Mouse (Mus musculus): Measurements from ENCODE around the gene 6030458C11Rik. TPM values are rescaled to one million over a fixed set of nuclear protein-coding genes. Genes with fewer than 3 reads are reported as not detected.
A peak's percentile ranks its signal among the peaks of the same experiment; 100 is the strongest.

The 6030458C11Rik gene
- total RNA-seq, 2 experiments from 2014 or later, result 30.3 to 31.1 TPM

DNA sequence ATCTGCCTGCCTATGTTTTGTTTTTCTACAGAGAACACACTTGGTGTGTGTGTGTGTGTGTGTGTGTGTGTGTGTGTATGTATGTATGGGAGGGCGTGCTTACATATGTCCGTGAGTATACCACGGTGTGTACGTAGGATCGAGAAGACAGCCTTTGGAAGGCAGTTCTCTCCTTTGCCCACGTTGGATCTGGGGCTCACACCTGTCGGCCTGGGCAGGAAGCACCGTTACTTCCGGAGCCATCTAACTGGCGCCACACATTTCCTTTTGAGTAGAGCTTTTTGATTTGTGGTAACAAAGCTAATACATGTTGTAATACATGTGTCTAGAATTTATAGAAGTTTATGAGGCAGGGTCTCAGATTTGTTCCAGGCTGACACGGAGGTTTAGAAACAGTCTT, 16.3 kb upstream of the 6030458C11Rik start:
- Histone ChIP-seq H3K4me3 (no peak overlapping the region), H3K27ac (no peak overlapping the region)
- no peak for TF ChIP-seq CTCF (conservative IDR thresholded peaks at IDR 0.05)
- no peak for DNase-seq (ENCODE audit: low spot score in 2 of 2)

DNA sequence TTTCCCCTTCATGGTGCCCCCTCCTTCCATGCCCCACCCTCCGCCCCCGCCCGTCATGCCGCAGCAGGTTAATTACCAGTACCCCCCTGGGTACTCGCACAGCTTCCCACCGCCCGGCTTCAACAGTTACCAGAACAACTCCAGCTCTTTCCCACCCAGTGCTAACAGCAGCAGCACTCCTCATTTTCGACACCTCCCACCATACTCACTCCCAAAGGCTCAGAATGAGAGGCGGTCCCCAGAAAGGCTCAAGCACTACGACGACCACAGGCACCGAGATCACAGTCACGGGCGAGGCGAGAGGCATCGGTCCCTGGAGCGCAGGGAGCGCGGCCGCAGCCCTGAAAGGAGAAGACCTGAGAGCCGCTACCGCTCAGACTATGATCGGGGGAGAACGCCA, 9.8 kb upstream of the 6030458C11Rik start:
- TF ChIP-seq CTCF (conservative IDR thresholded peaks at IDR 0.05), result no peak
- DNase-seq (ENCODE audit: low spot score in 2 of 2), result no peak
- Histone ChIP-seq H3K4me3 (no peak overlapping the region), H3K27ac (no peak overlapping the region)

DNA sequence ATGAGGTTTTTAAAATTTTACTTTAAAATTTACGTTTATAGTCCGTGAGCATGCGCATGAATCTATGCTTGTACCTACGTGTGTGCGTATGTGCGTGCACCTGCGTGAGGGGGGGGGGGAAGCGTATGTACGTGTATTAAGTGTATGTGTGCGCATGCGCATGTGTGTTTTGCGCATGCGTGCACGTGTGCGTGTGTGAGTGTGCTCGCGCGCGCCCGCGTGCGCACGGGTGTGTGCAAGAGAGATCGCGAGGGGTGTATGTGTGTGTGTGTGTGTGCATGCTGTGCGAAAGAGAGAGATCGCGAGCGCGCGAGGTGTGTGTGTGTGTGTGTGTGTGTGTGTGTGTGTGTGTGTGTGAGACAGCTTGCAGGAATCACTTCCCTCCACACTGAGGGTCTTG, 8.9 kb upstream of the 6030458C11Rik start:
- H3K4me3 ChIP-seq, result no peak overlapping the region
- no peak for DNase-seq (ENCODE audit: low spot score in 2 of 2)
- no peak overlapping the region for H3K27ac ChIP-seq
- TF ChIP-seq CTCF (conservative IDR thresholded peaks at IDR 0.05), result no peak

DNA sequence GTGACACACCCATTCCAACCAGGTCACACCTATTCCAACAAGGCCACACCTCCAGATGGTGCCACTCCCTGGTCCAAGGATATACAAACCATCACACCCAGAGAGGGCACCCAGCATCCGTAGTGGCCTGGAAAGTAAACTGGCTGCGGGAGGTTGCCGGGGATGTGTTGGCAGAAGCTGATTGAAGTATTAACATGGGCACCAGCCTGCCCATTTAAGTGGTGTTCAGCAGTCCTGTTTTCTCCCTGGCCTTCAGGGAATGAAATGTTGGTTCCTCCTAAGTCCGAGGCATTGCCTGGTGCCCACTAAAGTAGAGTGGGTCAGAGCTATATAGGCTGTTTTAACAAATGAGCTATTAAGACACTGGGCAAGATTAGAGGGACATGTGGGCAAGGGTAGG, 8.2 kb upstream of the 6030458C11Rik start:
- H3K27ac ChIP-seq, result no peak overlapping the region
- no peak for DNase-seq (ENCODE audit: low spot score in 2 of 2)
- no peak for TF ChIP-seq CTCF (conservative IDR thresholded peaks at IDR 0.05)
- no peak overlapping the region for H3K4me3 ChIP-seq

DNA sequence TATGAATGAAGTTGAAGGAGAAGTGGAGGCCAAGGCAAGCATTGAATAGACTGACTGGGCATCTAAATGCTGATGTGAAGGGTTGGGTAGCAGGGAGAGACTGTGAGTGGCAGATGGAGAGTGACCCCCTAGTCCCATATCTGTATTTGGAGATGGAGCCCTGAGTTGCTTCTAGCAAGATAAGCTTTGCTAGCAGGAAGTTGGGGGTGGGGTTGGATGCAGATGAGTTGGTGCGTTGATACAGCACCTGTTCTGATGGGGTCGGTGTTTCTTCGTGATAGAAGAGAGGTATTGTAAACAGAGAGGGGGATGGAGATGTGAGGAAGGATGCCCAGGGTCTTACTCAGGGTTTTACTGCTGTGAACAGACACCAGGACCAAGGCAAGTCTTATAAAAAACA, 5.4 kb upstream of the 6030458C11Rik start:
- TF ChIP-seq CTCF (conservative IDR thresholded peaks at IDR 0.05), result no peak
- Histone ChIP-seq H3K4me3 (no peak overlapping the region), H3K27ac (no peak overlapping the region)
- no peak for DNase-seq (ENCODE audit: low spot score in 2 of 2)

DNA sequence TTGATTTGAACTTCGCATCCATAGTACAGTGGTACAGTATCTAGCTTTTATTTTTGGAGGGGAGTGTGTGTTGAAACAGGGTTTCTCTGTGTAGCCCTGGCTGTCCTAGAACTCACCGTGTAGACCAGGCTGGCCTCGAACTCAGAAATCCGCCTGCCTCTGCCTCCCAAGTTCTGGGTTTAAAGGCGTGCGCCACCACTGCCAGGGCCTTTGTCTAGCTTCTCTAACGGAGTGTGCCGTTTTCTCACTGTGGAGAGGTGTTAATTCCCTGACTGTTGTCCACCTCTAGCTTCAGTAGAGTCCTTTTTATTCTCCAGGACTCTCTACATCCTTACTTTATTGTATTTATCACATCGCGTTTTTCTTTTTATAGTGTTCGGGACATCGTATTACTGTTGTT, 959 bp upstream of the 6030458C11Rik start:
- no peak for DNase-seq (ENCODE audit: low spot score in 2 of 2)
- TF ChIP-seq CTCF (conservative IDR thresholded peaks at IDR 0.05), result no peak
- no peak overlapping the region; the same call in 1 of the 2 replicates for H3K27ac ChIP-seq
- peak overlapping the region; percentile 83 for H3K4me3 ChIP-seq

DNA sequence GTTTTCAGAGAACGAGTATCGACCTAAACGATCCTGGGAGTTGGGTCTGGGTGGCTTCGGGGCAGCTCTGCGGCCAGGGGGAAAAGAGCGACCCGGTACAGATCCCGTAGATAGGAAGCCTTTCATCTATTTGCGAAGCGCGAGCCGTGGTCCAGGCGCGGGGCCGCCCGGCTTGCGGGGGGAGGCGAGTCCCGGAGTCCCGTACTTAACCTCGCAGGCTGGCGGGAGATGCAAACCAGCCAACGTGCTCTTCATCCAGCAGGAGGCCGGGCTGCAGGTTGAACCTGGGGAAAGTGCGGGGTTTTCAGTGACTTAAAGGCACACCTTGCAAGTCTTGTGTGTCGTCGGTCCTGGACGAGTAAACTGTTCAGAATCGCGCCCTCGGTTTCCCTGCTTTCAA, 516 bp upstream of the 6030458C11Rik start:
- DNase-seq (ENCODE audit: low spot score in 2 of 2), result no peak
- Histone ChIP-seq H3K4me3 (peak overlapping the region; percentile 83), H3K27ac (peak overlapping the region; percentile 88)
- TF ChIP-seq CTCF (conservative IDR thresholded peaks at IDR 0.05), result peak; percentile 42

DNA sequence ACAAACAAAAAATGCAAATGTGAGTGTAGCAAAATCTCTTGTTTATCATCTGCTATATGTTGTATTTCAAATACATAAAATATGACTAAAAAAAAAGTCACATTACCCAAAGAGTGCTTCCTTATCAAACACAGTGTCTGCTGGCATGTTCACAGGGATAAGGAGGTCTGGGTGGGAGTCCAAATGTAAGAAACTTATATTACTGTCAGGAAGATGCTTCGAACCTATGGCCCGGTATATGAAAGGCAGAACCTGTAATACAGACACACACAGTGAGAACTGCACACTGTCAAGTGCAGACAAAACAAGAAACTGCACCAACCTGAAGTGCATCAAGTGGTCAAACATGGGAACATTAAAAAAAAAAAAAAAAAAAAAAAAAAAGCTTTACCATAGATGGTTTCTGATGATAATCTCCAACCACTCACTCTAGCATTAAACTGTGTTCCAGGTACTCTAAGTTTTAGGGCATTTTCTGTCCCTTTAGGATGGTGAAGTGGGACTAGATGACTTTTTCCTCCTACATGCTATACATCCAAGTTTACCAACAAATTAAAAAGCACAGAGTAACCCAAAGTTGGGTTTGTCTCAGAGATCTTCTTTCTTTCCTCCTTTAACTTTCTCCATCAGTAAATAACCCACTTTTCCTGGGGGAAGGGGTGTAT, 862 bp downstream of the 6030458C11Rik start:
- no peak for TF ChIP-seq CTCF (conservative IDR thresholded peaks at IDR 0.05)
- H3K4me3 ChIP-seq, result peak overlapping the region; percentile 83
- peak overlapping the region; percentile 91; the same call in 1 of the 2 replicates for H3K27ac ChIP-seq
- no peak for DNase-seq (ENCODE audit: low spot score in 2 of 2)

DNA sequence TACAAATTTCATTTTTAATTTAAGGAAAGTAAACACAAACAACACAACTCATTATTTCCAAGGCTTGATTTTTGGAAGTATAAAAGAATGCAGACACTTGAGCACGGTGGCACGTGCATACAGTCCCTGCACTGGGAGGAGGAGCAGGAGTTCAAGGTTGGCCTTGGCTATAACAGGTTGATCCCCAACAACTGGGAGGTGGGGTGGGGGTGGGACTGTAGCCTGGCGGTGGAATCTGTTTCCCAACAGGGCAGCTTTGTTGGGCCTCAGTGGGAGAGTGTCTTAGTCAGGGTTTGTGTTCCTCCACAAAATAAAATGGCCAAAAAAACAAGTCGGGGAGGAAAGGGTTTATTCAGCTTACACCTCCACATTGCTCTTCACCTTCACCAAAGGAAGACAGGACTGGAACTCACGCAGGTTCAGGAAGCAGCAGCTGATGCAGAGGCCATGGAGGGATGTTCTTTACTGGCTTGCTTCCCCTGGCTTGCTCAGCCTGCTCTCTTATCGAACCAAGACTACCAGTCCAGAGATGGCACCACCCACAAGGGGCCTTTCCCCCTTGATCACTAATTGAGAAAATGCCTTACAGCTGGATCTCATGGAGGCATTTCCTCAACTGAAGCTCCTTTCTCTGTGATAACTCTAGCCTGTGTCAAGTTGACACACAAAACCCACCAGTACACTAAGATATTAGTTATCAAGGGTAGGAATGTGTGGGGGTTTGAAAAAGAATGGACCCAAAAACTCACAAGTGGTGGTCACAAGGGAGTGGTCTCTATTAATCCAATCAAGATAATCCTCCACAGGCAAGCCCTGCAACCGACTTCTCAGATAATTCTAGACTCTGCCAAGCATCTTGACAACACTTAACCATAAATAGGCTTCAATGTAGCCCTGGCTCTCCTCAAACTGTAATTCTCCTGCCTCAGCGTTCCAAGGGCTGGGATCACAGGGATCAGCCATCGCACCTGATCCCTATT, 1.7 kb downstream of the 6030458C11Rik start:
- Histone ChIP-seq H3K27ac (no peak overlapping the region), H3K4me3 (no peak overlapping the region)
- no peak for DNase-seq (ENCODE audit: low spot score in 2 of 2)
- TF ChIP-seq CTCF (conservative IDR thresholded peaks at IDR 0.05), result no peak

DNA sequence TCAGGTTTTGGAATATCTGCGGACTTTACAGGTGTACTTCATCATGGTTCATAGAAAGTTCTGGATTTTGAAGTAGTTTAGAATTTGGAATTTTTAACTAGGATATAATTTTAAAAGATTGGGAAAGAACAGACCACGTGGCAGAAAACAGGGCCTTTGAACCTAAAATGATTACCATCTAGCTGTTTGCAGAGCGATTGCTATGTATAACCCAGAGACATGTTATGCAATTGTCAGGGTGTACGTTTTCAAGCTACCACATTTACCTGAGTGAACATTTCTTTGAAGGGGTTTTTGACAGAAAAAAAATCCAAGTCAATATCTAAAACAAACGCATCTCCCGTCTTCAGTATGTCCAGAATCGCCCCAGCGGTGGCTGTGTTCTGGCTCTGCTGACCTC, 6.9 kb downstream of the 6030458C11Rik start:
- DNase-seq (ENCODE audit: low spot score in 2 of 2), result no peak
- no peak for TF ChIP-seq CTCF (conservative IDR thresholded peaks at IDR 0.05)
- Histone ChIP-seq H3K27ac (no peak overlapping the region), H3K4me3 (no peak overlapping the region)

DNA sequence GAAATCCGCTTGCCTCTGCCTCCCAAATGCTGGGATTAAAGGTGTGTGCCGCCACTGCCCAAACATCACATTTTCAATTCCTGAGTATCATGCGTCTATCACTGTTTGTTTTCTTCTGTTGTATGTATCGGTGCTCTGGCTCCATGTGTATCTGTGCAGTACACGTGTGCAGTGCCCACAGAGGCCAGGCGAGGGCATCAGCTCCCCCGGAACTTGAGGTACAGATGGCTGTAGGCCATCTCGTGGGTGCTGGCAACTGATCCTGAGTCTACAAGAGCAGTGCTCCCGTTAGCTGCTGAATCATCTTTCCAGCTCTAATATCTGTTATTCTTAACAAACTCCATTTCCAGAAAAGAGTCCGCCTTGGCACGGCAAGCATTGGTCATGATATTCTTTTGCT, 11.8 kb downstream of the 6030458C11Rik start:
- no peak for DNase-seq (ENCODE audit: low spot score in 2 of 2)
- TF ChIP-seq CTCF (conservative IDR thresholded peaks at IDR 0.05), result no peak
- Histone ChIP-seq H3K27ac (no peak overlapping the region), H3K4me3 (no peak overlapping the region)

DNA sequence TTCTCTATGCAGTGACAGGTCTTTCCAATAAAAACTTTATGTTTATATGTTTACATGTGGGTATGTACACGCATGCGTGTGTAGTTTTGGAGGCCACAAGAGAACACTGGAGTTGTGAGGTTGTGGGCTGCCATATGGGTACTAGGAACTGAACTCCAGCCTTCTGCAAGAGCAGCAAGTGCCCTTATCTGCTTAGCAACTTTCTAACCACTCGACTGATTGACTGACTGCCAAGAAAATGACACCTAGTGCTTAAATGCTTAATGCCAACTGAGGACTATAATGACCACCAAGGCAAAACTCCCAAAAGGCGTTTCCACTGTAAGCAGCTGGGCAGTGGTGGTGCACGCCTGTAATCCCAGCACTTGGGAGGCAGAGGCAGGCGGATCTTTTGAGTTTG, 15.1 kb downstream of the 6030458C11Rik start:
- Histone ChIP-seq H3K4me3 (no peak overlapping the region), H3K27ac (no peak overlapping the region)
- no peak for TF ChIP-seq CTCF (conservative IDR thresholded peaks at IDR 0.05)
- DNase-seq (ENCODE audit: low spot score in 2 of 2), result no peak

DNA sequence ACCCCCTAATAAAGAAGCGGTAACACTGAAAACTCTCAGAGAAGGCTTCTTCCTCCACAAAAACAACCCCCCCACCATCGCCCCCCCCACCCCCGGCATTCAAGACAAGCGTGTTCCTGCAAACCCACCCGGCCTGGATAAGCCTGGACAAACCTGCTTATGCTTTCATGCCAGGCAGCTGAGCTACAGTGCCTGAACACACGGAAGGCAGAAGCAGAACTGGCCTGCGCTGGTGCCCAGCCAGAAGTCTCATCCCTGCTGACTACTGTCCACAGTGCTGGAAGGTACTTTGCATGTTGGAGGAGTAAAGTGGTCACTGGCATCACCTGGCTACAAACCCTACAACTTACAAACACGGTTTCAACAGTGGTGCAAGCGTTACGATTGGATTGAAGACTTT, 17.4 kb downstream of the 6030458C11Rik start:
- DNase-seq (ENCODE audit: low spot score in 2 of 2), result no peak
- Histone ChIP-seq H3K27ac (no peak overlapping the region), H3K4me3 (no peak overlapping the region)
- TF ChIP-seq CTCF (conservative IDR thresholded peaks at IDR 0.05), result no peak

Data from layer of hippocampus, adult 2 months (tissue).